Mouse (Mus musculus) left cerebral cortex, adult 2 months (tissue): Measurements from ENCODE around the gene Gm47996. TPM values are rescaled to one million over a fixed set of nuclear protein-coding genes. Genes with fewer than 3 reads are reported as not detected.

Experiments used
- DNase-seq, 2 experiments: peaks; one replicate each; pipeline ENCODE4 v3.0.0; 2021 to 2022; ENCODE audit warnings: low spot score in 2 of 2, mixed read lengths in 1 of 2; ENCODE audit errors: extremely low spot score in 1 of 2
- H3K27ac ChIP-seq: fragments of 200-600 bp; 2 replicates; pipeline ENCODE4 v1.8.1; 2022
- H3K4me3 ChIP-seq: fragments of 200-600 bp; 2 replicates; pipeline ENCODE4 v1.8.1; 2022
- CTCF ChIP-seq: fragments of 200-600 bp; IDR thresholded peaks from 2 replicates; pipeline ENCODE4 v1.8.1; 2022; ENCODE audit warnings: antibody characterized with exemption, mild to moderate bottlenecking, moderate library complexity
- intact Hi-C: fragments of 180-260 bp; cut with DNase I; formaldehyde crosslinking; loops from one replicate; pipeline ENCODE4 v1.15.1; 2025
- total RNA-seq, 2 experiments: library from RNA; stranded (reverse); gene quantifications; 2 replicates each; pipeline ENCODE4 v1.2.3; 2021

Gene Gm47996
- total RNA-seq, 2 experiments from 2014 or later = not detected

DNA sequence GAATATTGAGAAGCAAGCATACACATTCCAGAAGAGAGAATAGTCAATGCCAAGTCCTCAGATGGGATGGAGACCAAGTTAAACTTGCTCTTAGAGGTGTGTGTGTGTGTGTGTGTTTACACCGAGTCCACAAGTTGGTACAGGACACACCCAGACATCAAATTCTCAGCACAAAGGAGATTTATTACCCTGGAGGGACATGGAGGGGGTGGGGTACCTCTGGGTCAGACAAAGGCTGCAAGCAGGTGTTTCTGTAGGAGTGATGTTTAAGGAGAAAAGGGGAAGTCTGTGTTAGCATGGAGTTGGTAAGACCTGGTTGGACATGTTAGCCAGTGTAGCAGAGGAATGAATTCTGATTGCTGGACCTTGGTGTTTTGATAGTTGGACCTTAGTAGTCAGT lies 6.1 kb downstream of the Gm47996 start:
- intact Hi-C loops = no loop called here
- Histone ChIP-seq H3K4me3 (no peak overlapping the region), H3K27ac (no peak overlapping the region)
- no peak for DNase-seq
- no peak for TF ChIP-seq CTCF

DNA sequence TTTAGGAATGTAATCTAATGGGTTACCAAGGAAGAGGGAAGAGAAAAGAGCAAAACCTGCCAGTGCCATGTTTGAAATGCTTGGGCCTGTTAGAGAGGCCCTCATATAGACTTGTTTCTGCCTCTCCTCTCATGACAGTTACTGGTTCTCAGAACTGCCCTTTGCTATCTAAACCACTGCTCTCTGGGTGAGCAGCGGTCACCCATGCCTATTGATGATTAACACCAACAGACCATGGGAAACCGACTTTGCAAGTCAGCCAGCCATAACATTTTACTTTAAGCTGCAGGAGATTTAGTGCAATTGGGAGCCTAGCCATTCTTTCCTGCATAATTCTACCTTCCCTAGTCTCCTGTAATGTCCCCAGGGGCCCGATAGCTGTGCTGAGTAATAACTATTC lies 6.5 kb downstream of the Gm47996 start:
- intact Hi-C loops = no loop called here
- Histone ChIP-seq H3K27ac (no peak overlapping the region), H3K4me3 (no peak overlapping the region)
- no peak for TF ChIP-seq CTCF
- DNase-seq = no peak

DNA sequence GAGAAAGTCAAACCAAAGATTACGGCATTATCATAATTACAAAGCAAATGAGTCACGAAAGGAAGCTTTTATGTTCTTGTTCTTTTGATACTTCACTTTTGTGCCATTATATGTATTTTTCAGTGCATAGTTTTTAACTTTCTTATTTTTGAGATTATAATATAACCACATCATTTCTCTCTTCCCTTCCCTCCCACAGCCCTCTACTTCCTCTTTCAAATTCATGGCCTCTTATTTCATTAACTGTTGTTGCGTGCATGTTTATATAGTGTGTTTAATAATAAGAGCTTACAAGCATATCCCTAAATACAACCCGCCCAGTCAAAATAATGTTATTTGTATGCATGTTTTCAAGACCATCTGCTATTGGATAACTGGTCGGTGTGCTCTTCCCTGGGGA lies 9.1 kb downstream of the Gm47996 start:
- TF ChIP-seq CTCF = no peak
- intact Hi-C loops = no loop called here
- Histone ChIP-seq H3K4me3 (no peak overlapping the region), H3K27ac (no peak overlapping the region)
- DNase-seq = no peak

DNA sequence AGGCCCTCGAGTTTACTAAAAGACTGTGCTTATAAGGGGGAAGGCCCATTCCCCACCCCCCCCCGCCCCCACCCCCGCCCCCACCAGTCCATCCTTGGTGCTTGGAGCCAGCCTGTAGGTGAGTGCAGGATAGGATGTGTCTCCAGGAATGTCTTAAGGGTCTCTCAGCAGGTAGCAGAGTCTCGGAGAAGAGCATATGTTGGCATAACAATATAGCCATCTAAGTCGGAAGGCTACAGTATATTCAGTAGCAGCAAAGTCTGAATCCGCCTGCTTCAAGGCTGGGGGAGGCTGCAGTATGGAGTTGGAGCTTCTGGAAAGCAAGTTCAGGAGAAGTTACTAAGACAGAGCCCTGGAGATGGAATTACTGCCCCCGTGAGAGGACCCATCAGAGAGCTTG lies 10.2 kb downstream of the Gm47996 start:
- TF ChIP-seq CTCF = no peak
- intact Hi-C loops = no loop called here
- no peak for DNase-seq
- no peak overlapping the region for H3K4me3 ChIP-seq
- H3K27ac ChIP-seq = no peak overlapping the region

DNA sequence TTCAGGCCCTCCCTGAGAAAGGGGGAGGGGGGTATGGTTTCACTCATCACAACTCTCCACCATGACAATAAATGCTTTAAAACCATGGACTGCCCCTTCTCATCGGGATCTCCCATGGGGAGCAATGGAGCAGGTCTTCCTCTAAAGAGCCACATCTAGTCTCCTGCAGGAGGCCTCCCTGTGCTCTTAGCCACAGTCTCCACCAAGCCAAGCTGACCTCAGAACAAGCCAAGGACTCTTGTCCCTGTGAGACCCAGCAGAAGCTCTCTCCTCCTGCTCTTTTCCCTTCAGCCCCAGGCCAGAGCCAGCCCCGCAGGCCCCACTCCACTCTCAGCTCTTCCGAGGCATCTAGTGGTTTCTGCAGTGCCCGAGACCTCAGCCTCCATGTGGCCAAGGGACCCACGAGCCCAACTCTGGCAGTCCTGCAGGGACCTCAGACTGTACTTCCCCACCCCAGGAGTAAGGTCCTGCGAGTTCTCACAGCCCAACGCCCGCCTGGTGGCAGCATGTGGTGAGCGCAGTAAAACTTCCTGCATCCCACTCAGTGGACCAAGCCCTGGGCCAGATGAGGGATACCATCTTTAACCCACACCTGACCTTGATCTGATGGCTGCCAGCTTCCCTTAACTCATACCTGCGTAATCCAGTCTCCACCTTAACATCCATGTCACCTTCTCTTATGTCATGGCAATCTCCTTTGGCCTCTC lies 12.8 kb downstream of the Gm47996 start:
- no peak for TF ChIP-seq CTCF
- intact Hi-C loops = no loop called here
- no peak overlapping the region for H3K27ac ChIP-seq
- H3K4me3 ChIP-seq = no peak overlapping the region
- no peak for DNase-seq

DNA sequence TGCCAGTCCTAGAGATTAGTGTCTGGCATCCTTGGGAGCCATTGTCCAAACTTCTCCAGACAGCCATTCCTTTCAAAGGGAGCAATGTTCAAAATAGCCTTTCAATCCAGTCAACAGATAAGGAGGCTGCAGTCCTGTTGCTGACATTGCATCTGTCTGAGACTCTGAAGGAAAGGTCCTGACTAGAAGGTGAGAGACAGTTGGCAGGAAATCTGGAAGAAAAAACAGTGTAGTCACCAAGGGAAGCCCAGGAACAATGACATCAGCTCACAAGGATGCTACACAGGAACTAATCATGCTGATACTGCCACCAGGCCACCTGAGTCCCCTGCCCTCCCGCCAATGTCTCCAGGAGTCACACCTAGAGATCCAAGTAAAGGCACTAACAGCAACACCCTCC lies 13.4 kb downstream of the Gm47996 start:
- no peak overlapping the region for H3K4me3 ChIP-seq
- DNase-seq = no peak
- H3K27ac ChIP-seq = no peak overlapping the region
- TF ChIP-seq CTCF = no peak
- intact Hi-C loops = no loop called here

DNA sequence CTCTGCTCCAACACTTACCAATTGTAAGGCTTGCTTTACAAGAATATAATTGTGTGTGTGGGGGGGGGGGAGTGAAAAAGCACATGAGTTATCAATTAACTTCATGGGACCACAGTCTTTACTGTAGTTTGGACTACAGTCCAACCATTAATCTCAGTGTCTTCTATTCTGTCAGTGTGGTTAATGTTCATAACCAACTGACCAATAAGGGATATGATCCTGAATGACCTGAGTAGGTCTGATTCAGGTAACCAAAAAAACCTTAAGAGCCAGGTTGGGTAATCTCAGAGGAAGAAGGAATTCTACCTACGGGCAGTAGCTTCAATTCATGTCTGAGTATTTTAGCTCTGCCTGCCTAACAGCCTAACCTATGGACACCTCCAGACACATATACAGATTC lies 14.6 kb downstream of the Gm47996 start:
- Histone ChIP-seq H3K4me3 (no peak overlapping the region), H3K27ac (no peak overlapping the region)
- TF ChIP-seq CTCF = no peak
- no peak for DNase-seq
- intact Hi-C loops = no loop called here

DNA sequence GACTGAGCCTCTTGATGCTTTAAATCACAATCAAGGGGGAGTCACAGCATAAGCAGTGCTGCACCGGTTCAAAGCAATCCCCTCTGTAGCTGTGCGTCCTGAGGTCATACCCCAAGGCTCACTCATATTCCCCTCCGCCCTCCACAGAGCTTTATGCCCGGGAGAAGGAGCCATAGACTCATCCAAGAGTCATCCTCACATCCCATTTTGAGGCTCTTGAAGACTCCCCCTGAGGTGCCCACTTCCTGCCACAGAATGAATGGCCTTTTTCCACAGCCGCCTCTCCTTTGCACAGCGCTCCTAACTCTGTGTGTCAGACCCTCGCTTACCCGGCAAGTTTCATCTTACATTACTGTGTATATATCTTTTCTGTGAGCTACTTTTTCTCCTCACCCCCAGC lies 17.6 kb downstream of the Gm47996 start:
- no peak overlapping the region for H3K4me3 ChIP-seq
- no peak overlapping the region for H3K27ac ChIP-seq
- no peak for TF ChIP-seq CTCF
- intact Hi-C loops = no loop called here
- DNase-seq = no peak

DNA sequence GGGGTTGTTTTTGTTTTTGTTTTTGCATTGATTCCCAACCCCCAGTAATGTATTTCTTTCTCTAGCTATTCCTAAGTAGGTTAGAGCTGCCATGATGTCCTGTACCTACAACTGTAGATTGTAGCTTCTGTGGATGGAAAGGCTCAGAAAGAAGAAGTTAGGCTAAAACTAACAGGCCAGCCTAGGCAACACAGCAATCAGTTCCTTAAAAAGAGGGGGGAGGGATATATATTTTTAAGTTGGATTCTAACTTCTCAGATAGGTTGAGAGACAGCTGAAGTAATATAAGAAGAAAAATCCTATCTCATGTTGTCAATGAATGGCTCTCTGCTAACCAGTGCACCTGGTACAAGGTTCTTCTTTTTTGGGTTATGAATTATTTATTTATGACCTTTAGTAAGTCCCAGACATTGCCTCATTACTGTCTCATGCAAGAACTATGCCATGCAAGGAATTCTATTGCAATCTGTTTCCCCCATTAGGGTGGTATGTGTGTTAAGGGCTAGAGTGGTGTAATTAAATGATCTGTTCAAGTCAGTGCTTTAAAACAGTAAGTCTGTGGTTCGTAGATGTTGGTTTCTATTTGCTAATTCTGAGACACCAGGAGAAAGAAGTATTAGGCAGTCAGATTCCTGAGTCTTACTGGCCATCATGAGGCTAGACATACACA lies 18.5 kb downstream of the Gm47996 start:
- intact Hi-C loops = no loop called here
- DNase-seq = no peak
- TF ChIP-seq CTCF = no peak
- no peak overlapping the region for H3K4me3 ChIP-seq
- H3K27ac ChIP-seq = no peak overlapping the region

DNA sequence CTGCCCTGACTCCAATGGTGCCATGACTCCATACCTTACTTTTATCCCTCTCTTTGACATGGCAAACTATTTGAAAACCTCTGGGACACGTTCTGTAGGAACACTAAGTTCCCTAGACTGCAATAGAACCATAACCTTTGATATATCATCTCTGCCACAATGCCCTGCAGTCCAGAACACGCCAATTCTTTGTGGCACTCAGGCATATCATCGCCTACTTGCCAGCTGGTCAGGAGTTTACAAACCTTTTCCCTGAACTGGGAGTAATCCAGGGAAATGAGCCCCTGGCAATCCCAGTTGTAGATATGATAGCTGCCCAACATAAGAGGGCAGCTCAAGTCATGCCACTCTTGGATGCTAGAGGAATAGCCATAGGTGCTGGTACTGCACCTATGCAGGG lies 22.4 kb downstream of the Gm47996 start:
- DNase-seq = no peak
- TF ChIP-seq CTCF = no peak
- Histone ChIP-seq H3K27ac (no peak overlapping the region), H3K4me3 (no peak overlapping the region)
- intact Hi-C loops = no loop called here

DNA sequence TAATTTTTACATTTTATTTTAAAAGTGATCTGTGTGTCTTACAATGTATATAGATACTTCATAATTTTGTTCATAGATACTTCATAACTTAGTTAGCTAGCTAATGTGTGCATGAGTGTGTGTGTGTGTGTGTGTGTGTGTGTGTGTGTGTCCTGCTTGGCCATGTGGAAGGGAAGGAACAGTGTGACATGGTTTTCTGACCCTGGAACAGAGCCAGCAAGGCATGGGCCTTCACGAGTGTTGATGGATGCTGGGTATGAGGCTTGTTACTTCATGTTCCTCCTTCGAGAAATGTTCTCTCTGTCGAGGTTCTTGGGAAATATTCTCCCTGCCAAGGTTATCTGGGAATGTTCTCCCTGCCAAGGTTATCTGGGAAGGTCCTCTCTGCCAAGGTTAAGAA lies 23.8 kb downstream of the Gm47996 start:
- no peak overlapping the region for H3K27ac ChIP-seq
- intact Hi-C loops = no loop called here
- no peak for TF ChIP-seq CTCF
- no peak for DNase-seq
- no peak overlapping the region for H3K4me3 ChIP-seq

DNA sequence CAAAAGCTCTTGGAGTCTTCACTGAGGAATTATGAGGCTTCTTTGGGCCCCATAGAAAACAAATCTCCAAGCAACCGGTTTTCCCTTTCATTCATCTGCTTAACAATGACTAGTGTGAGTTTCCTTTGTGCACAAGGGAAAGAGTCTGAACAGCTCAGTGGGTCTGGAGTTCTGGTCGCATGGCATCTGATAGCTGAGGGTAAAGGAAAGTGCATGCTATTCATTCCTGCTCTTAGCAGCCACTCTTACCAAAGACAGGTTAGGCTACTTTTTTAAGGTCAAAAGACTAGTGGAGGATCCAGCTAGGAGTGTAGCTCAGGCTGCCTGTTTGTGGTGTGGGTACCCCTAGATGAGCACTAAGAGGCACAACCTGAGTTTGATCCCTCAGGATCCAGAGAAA lies 25.6 kb downstream of the Gm47996 start:
- no peak for TF ChIP-seq CTCF
- H3K27ac ChIP-seq = no peak overlapping the region
- intact Hi-C loops = no loop called here
- H3K4me3 ChIP-seq = no peak overlapping the region
- no peak for DNase-seq
